Mouse (Mus musculus): ENCODE measurements around the gene Pcsk1.
A peak's percentile ranks its signal among the peaks of the same experiment; 100 is the strongest.

The Pcsk1 gene

DNA sequence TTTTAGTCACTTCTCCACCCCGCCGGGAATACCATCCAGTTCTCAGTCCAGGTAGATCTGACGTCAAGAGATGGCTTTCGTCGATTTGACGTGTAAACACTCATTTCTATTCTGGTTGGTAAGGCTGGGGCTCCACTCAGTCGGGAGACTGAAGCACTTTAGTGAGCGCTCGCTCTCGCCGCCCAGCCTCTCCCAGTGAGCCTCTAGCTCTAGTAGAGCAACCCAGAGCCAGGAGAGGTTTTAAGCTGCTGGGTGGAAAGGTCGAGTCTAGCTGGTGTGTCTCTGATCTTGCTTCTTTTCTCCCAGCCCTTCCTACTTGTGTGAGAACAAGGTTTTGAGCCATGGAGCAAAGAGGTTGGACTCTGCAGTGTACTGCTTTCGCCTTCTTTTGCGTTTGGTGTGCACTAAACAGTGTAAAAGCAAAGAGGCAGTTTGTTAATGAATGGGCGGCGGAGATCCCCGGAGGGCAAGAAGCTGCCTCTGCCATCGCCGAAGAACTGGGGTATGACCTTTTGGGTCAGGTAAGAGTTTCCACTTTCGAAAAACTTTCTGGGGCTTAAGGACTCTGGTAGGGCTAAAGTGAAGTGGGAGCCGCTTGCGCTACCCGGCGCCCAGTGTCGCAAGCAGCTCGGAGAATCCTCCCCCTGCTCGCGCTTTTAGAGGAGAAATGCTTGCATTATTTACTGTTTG, at the start of gene Pcsk1:
TSS of gene Pcsk1 (plus strand) at position 106 of the 690 bp plus-strand sequence.
- peak; percentile 13 to 35 for DNase-seq (ENCODE audit: low spot score in 2 of 2)

DNA sequence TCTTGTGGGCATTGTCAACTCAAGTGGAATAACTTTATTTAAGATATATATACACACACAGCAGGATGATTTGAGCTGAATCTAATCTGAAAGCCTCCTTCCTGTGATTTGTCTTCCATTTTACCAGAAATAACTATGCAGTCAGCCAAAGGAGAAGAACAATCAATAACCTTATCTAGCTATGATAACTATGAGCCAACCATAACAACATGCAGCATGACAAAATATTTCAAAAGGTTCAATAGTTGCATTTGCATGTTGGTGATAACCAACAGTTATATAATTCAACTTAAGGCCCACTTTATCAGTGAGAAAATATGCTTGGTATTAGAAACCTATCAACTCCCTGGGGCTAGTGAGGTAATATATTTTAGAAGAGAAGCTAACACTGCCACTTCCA, 30.8 kb upstream of the Pcsk1 start:
- no peak for DNase-seq (ENCODE audit: low spot score in 2 of 2)

DNA sequence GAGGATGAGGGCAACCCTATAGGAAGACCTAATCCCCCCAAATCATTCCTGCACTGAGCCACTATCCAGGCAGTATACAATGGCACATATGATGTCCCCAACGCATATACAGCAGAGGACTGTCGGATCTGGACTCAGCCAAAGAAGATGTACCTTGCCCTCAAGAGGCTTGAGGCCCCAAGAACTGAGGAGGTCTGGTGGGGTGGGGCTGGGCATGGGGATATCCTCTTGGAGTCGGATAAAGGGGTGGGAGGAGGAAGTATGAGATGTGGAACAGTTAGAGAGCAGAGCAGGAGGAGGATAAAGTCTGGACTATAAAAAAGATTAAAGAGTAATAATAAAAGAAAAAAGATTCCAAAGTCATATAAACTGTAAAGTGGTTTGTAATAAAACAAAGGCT, 25.7 kb upstream of the Pcsk1 start:
- DNase-seq (ENCODE audit: low spot score in 2 of 2) = no peak

DNA sequence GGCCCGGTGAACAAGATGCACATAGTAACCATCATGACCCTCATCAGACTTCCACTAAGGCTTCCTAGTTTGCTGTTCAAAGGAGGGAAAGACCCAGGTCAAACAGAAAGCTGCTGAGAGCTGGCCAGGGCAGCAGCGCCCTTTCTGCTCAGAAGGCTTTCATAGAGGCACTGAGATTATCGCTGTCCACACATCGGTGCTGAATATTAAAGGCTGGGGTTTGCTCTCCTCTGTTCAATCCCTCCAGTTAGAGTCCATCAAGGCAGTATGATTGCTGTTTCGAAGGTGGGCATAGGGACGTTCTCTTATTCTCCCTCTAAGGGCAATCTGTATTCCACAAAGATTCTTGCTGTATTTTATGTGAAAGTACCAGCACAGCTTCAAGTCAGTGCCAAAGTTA, 1.0 kb upstream of the Pcsk1 start:
- DNase-seq (ENCODE audit: low spot score in 2 of 2) = no peak

DNA sequence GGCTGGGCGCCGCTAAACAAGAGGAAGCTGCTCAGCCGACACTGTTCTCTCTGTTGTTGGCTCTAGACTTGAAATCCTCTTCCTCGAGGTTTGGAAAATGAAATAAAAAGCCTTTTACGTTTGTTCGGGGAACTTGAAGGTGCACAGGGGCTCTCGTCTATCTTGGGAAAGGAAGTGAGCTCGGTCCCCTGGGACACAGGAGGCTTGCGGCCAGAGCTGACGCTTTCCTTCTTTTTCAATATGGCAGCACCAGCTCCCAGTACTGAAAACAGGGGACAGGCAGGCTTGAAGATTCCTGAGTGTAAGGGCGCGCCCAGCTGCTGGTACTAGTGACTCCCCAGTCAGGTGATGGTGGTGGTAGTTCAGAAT, 769 bp downstream of the Pcsk1 start:
- no peak for DNase-seq (ENCODE audit: low spot score in 2 of 2)

DNA sequence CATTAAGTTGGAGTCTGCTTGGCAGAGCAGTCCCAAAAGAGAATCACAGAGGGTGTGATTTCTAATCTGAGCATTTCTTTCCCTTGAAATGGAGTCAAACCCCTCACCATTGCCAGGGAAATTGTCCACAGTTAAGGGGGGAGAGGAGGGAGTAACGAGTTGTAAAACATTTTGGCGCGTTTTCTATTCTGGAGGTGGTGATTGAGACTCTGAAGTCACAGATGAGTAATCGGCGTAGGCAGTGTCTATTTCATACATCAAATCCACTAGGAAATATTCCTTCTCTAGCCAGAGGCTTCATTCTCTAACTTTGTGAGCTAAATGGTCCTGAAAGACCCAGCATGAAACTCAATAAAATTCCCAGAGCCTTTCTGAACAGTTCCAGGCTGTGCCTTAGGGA, 1.4 kb downstream of the Pcsk1 start:
- DNase-seq (ENCODE audit: low spot score in 2 of 2) = no peak

DNA sequence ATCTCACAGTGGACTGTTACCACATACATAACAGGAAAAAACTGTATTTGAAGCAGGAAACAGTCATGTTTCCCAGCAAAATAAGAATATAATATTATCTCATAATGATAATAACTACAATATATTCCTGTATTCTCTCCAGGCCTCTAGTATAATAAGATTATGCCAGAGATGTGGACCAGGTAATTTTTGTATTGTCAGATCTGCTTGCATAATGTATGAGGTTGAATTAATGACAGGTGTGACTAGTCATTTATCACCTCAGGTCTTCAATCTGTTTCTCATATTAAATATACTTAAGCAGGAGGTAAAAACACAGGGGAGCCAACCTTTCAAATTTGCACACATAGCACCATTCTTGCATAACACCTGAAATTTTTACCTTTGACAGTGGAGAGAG, 5.9 kb downstream of the Pcsk1 start:
- no peak for DNase-seq (ENCODE audit: low spot score in 2 of 2)

DNA sequence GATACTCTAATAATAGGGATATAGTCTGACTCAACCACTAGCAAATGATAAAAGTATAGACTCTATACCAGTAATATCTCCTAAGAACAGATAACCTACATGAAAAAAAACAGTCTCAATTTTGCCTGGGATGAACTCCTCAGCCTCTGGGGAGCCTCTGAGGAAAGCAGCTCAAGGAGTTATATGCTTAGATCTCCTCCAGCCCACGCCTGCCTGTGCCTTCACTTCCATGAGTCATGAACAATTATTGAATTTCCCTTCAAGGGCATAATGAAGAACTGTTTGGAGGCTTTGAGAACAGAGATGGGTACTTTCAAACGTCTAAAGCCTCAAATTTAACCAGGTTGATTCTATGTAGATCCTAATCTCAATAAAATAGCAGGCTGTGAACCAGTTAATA, 23.5 kb downstream of the Pcsk1 start:
- DNase-seq (ENCODE audit: low spot score in 2 of 2) = no peak

DNA sequence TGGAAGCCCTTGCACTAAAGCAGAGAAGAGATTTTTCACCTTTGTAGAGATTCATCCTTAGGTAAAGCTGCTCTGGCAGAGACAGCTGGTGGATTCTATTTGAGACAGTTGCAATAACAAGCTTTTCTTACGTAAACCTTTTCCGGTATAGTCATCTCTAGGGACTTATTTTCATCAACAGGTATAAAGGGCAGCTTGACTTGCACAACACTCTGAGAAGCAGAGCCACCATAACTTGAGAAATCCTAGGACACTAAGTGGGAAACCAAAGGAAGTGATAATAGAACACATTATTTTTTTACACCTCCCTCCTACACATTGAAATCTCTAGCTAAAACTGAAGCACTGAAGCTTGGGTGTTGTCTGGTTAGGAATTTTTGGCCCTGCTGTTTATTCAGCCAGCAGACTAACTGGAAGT, 24.4 kb downstream of the Pcsk1 start:
- DNase-seq (ENCODE audit: low spot score in 2 of 2) = no peak

DNA sequence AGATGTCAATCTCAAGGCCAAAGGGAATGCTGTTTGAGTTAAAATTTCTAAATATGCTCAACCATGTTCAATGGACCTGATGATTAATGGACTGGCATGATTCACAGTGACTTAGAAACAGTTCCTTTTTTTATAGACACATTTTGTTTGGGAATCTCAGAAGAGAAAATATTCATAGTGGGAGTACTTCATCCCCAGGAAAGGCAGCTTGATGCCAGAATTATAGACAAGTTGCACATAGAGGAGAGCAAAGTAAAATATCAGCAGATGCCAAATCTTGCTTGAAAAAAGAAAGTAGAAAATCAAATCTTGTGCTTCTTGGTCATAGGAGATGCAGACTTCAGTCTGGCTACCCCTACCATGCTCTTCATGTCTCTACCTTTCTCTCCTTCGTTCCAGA, 25.2 kb downstream of the Pcsk1 start:
- no peak for DNase-seq (ENCODE audit: low spot score in 2 of 2)

DNA sequence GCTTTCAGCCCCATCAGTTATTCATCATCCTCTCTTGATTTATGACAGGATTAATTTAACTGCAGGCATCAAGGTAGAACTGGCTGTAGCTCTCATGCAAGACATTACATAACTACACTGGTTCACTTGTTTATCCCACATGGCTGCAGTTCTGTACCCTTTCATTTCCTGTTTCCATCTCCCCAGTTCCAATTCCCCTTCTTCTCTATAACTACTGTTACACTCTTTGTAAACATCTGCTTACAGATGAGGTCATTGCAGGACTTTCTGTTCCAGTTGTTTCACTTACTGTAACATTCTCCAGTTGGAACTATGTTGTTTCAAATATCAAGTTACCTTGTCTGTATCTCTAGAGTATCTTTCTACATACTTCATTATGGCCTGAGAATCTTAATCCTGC, 46.2 kb downstream of the Pcsk1 start:
- no peak for DNase-seq (ENCODE audit: low spot score in 2 of 2)

DNA sequence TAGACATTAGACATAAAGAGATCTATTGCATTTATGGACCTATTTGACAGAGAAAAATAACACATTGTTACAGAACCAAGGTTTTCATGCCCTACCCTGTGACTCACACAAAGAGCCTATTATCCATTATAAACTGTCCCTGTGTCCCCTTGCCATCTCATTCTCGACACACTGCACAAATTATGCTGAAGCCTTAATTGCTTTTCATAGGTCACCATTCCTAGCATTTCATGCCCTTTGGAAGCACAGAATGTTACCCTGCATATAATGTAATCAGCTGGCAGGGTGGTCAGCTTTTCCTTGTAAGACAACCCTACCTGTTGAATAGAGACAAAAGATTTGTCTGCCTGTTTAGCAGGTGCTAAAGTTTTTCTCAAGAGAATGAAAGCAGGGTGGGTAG, 71.0 kb downstream of the Pcsk1 start:
- DNase-seq (ENCODE audit: low spot score in 2 of 2) = no peak

DNA sequence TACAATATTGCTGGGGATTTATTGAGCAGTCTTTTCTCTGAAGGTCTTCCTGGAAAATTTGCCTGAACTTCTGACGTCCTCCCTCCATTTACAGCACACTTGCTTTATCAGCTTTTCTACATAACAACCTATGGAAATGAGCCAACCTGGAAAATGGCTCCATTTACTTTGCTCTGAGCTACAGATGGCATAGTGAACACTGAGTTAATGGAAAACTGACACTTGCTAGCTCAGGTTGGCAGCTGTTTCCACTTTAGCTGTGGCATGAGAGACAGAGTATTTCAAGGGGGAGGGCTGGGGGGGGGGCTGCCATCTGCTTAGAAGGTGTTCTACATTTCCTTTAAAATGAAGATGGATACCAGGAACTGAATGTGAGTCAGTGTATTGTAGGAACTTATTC, 73.8 kb downstream of the Pcsk1 start:
- no peak for DNase-seq (ENCODE audit: low spot score in 2 of 2)
